Mouse (Mus musculus) intestine, embryonic 14.5 days (tissue): ENCODE measurements around the gene Hist1h3f. TPM values are rescaled to one million over a fixed set of nuclear protein-coding genes. Genes with fewer than 3 reads are reported as not detected.

Source experiments
- ATAC-seq: fragments of 200-750 bp; cut with Nextera tagmentation; replicated peaks from 2 replicates; pipeline ENCODE4 v1.8.0; 2017; ENCODE audit warnings: low read depth, moderate number of reproducible peaks, moderate TSS enrichment, moderate library complexity; ENCODE audit not compliant: low FRiP score, low TSS enrichment
- DNase-seq: peaks from one replicate; pipeline ENCODE4 v3.0.0-alpha.2; 2018; ENCODE audit warnings: low spot score
- H3K27ac ChIP-seq: fragments of 300-500 bp; sonication (generic); 2 replicates; pipeline ENCODE4 v1.5.1; 2014; ENCODE audit warnings: low read depth, mild to moderate bottlenecking, control low read depth
- H3K27me3 ChIP-seq: fragments of 300-500 bp; sonication (generic); replicated peaks from 2 replicates; pipeline ENCODE4 v1.6.1; 2014; ENCODE audit warnings: low read length, control low read depth; ENCODE audit not compliant: control insufficient read depth, insufficient read depth
- H3K36me3 ChIP-seq: fragments of 300-500 bp; sonication (generic); 2 replicates; pipeline ENCODE4 v1.6.1; 2014; ENCODE audit warnings: low read length, control low read depth; ENCODE audit not compliant: control insufficient read depth, insufficient read depth
- H3K4me1 ChIP-seq: fragments of 300-500 bp; sonication (generic); replicated peaks from 2 replicates; pipeline ENCODE4 v1.6.1; 2014; ENCODE audit warnings: low read length, control low read depth, mixed read lengths; ENCODE audit not compliant: control insufficient read depth, insufficient read depth
- H3K4me2 ChIP-seq: fragments of 300-500 bp; sonication (generic); 2 replicates; pipeline ENCODE4 v1.6.1; 2014; ENCODE audit warnings: low read length
- H3K4me3 ChIP-seq: fragments of 300-500 bp; sonication (generic); 2 replicates; pipeline ENCODE4 v1.5.1; 2014; ENCODE audit warnings: low read depth, low read length, control low read depth, mixed read lengths
- H3K9ac ChIP-seq: fragments of 300-500 bp; sonication (generic); 2 replicates; pipeline ENCODE4 v1.6.1; 2014; ENCODE audit warnings: mild to moderate bottlenecking, low read length
- H3K9me3 ChIP-seq: fragments of 300-500 bp; sonication (generic); 2 replicates; pipeline ENCODE4 v1.6.1; 2016; ENCODE audit warnings: low read length, control low read depth; ENCODE audit not compliant: control insufficient read depth
- WGBS: fragments of 180-500 bp; shearing (Covaris S2); extraction: QIAGEN DNeasy Blood & Tissue Kit; methylation state at CpG from one replicate; pipeline ENCODE4 v1.1.7; 2014; 5-methylcytosine and 5-hydroxymethylcytosine counted together
- polyA plus RNA-seq: library from polyadenylated mRNA; unstranded; fragments of >200 nt; fragmentation: Nextera tagmentation; extraction: Ambion mirVana; gene quantifications from 2 replicates; pipeline ENCODE4 v1.2.1, GENCODE M21; 2014

Hist1h3f gene
- polyA plus RNA-seq, result 1.1 and 1.2 TPM in 2 replicates

DNA sequence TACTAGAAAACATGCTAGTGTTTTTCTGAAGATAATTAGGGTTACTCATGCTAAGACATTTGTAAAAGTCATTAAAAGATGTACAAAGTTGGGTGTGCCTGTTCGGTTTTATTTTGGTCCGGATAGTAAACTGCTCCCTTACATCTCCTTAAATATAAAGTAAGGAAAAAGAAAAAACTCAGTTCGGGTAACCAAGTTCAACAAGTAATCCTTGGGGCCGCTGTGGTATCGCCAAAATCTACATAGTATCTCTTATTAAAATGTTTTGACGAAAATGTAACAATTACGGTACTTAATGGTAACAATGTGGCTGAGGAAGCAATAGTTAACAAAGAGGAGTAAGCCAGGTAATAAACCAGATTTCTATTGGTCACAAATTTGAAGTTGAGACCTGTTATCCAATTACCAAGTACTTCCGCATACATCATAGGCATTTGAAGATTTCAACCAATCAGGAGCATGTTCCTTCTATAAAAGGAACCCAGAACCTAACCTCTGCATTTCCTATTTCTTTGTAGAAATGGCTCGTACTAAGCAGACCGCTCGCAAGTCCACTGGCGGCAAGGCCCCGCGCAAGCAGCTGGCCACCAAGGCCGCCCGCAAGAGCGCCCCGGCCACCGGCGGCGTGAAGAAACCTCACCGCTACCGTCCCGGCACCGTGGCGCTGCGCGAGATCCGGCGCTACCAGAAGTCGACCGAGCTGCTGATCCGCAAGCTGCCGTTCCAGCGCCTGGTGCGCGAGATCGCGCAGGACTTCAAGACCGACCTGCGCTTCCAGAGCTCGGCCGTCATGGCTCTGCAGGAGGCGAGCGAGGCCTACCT is at the start of gene Hist1h3f:
Hist1h3f (plus strand) TSS at position 88 of the 822 bp plus-strand sequence.
- peak; percentile 91 for ATAC-seq
- under 1% methylated on average over 23 of the region's 45 CpGs for WGBS

DNA sequence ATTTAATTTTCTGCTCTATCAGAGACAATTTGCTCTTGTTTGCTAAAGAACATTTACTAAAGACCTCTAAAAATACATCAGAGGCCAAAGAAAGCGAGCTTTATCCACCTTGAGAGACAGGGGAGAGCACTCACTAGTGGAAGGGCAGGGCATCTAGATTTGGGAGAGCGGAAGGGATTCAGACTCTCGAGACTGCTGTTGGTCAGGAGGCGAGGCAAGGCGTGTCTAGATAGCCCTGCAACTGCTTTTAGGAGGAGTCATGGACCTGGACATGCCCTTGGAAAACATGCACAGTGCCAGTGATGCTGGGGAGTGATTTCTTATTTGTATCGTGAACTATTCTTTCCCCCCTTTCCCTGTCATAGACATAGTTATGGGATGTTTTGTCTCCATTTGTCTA is 48.3 kb upstream of the Hist1h3f start:
- peaks cover 22% of the 10 kb centered on the region for H3K4me1 ChIP-seq
- H3K27me3 ChIP-seq, result no peaks in the 10 kb centered on the region
- H3K4me2 ChIP-seq, result no peak overlapping the region
- H3K27ac ChIP-seq, result no peak overlapping the region
- 75% methylated on average over 6 of the region's 6 CpGs for WGBS
- H3K9ac ChIP-seq, result no peak overlapping the region
- no peak overlapping the region for H3K4me3 ChIP-seq
- H3K36me3 ChIP-seq, result no peaks in the 10 kb centered on the region
- no peaks in the 10 kb centered on the region for H3K9me3 ChIP-seq
- DNase-seq, result no peak
- ATAC-seq, result no peak

More for the DNA sequence above, at the start of gene Hist1h3f:
- DNase-seq, result peak; percentile 71
- no peaks in the 10 kb centered on the region for H3K9me3 ChIP-seq
- no peaks in the 10 kb centered on the region for H3K4me1 ChIP-seq
- H3K27me3 ChIP-seq, result no peaks in the 10 kb centered on the region
- H3K9ac ChIP-seq, result peak within 1 kb of the TSS; percentile 77
- peak within 1 kb of the TSS; percentile 98 for H3K27ac ChIP-seq
- peak within 1 kb of the TSS; percentile 53 for H3K4me3 ChIP-seq
- no peaks in the 10 kb centered on the region for H3K36me3 ChIP-seq
- peak within 1 kb of the TSS; percentile 94 for H3K4me2 ChIP-seq

DNA sequence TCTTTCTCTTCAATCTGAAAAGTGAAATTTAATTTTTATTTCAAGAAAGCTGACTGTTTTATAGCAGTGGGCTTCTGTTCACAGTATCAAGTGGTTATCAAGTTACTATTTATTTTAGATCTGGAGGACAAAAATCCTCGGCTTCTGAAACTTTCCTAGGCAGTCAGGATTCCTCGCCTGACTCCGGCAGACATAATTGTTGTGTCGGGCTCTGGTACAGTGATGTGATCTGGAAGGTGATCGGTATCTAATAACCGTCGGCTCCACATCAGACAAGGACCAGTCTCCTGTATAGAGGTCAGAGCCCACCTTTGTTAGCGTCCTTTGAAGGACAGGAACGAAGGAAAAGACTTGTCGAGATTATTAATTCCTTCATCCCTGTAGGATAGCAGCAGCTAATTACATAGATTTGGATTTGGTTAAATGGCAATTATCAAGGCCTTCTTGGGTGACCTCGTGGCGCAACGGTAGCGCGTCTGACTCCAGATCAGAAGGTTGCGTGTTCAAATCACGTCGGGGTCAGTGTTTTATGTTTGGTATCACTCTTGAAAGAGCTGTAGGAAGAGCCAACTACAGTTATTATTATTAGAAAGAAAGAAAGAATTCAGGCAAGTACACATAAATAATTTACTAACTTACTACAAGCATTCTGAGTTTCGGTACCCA is 46.1 kb upstream of the Hist1h3f start:
- peak overlapping the region; percentile 50 for H3K4me2 ChIP-seq
- H3K4me3 ChIP-seq, result peak overlapping the region; percentile 28
- WGBS, result 10% methylated on average over 19 of the region's 19 CpGs
- no peaks in the 10 kb centered on the region for H3K9me3 ChIP-seq
- DNase-seq (peak; percentile 77), ATAC-seq (no peak)
- peaks cover 17% of the 10 kb centered on the region for H3K4me1 ChIP-seq
- no peak overlapping the region for H3K9ac ChIP-seq
- H3K27ac ChIP-seq, result no peak overlapping the region
- H3K27me3 ChIP-seq, result no peaks in the 10 kb centered on the region
- no peaks in the 10 kb centered on the region for H3K36me3 ChIP-seq

DNA sequence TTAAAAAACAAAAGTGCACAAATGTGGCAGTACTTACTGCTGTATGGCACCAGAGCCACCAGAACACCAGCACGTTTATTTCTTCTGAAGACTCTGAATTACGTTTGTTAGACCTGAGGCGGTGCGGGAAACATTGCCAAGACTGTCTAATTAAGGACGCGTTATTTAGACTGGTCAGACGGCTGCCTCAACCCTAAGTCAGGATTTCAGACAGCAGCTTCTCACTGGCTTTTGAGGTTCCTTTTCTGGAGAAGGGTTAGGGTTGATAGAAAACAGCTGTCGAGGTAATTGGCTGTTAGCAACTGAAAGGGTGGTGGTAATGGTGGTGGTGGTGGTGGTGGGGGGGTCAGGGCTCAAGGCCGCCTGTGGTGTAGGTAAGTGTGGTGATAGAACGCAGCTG is 45.2 kb upstream of the Hist1h3f start:
- Histone ChIP-seq H3K27me3 (no peaks in the 10 kb centered on the region), H3K4me2 (peak overlapping the region; percentile 50), H3K9ac (no peak overlapping the region), H3K9me3 (no peaks in the 10 kb centered on the region), H3K4me1 (peaks cover 21% of the 10 kb centered on the region), H3K36me3 (no peaks in the 10 kb centered on the region), H3K4me3 (peak overlapping the region; percentile 28), H3K27ac (no peak overlapping the region)
- DNase-seq (no peak), ATAC-seq (no peak)
- WGBS, result 7% methylated on average over 10 of the region's 10 CpGs

DNA sequence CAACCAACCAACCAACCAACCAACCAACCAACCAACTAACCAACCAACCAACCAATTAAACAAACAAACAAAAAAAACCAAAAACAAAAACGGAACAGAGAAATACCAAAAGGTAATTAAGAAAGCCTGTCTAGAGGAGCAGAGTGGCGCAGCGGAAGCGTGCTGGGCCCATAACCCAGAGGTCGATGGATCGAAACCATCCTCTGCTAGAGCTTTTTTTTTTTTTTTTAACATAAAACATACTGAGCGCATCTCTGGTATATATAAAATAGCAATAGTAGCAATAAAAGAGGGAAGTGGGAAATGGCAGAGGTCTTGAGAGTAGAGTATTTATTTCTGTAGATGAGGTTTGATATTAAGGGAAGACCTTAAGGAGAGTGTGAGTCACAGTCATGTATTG is 43.9 kb upstream of the Hist1h3f start:
- DNase-seq (no peak), ATAC-seq (no peak)
- no peak overlapping the region for H3K27ac ChIP-seq
- H3K4me3 ChIP-seq, result no peak overlapping the region
- H3K4me1 ChIP-seq, result peaks cover 21% of the 10 kb centered on the region
- WGBS, result 25% methylated on average over 7 of the region's 7 CpGs
- H3K9ac ChIP-seq, result no peak overlapping the region
- H3K4me2 ChIP-seq, result no peak overlapping the region
- no peaks in the 10 kb centered on the region for H3K27me3 ChIP-seq
- no peaks in the 10 kb centered on the region for H3K36me3 ChIP-seq
- no peaks in the 10 kb centered on the region for H3K9me3 ChIP-seq

DNA sequence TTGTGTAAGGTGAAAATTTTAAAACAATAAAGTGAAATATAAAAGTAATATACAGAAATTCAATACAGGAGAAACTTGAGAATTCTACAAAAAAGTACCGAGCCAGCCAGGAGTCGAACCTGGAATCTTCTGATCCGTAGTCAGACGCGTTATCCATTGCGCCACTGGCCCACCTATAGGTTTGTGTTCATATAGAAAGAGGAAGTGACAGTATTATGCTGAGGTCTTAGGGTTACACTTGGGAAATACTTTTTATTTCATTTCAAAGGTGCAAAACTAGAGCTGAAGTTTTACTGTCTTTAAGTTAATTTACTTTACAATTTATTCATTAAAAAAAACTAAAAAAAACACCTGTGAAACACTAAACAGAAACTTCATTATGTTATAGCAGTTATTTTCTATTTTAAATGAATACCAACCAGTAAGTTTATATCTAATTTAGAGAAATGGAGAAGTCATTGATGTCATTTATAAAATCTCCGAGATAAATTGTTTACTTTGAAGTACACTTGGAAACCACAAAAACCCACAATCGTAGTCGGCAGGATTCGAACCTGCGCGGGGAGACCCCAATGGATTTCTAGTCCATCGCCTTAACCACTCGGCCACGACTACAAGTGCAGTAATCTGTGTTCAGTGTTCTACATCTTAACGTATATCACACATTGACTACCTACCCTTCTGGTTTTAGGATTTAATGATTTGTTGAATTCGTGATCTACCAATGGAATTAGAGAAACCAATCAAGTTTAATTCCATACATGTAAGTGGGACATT is 43.2 kb upstream of the Hist1h3f start:
- H3K4me3 ChIP-seq, result no peak overlapping the region
- WGBS, result 10% methylated on average over 17 of the region's 17 CpGs
- peak overlapping the region; percentile 42 for H3K4me2 ChIP-seq
- DNase-seq (peak; percentile 87), ATAC-seq (peak; percentile 84)
- H3K9me3 ChIP-seq, result no peaks in the 10 kb centered on the region
- no peak overlapping the region for H3K9ac ChIP-seq
- H3K27me3 ChIP-seq, result no peaks in the 10 kb centered on the region
- no peak overlapping the region for H3K27ac ChIP-seq
- H3K36me3 ChIP-seq, result no peaks in the 10 kb centered on the region
- peaks cover 21% of the 10 kb centered on the region for H3K4me1 ChIP-seq

DNA sequence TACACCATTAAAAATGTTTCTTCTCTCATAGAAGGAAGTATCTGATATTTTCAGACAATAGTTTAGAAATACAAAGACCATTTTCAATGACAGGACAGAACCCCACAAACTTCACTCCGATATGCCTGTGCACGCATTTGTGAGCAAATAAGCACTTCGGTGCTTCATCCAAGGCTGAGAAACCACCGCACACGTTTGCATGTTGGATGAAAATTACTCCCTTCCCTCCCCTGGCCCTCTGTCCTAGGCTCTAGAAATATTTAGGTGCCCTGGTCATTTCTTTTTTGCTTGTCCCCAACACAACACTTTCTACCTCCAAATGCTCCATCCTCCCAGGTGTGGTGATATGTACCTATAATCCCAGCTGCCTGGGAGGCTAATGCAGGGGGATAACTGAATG is 42.3 kb upstream of the Hist1h3f start:
- no peak overlapping the region for H3K27ac ChIP-seq
- WGBS, result 27% methylated on average over 5 of the region's 5 CpGs
- H3K27me3 ChIP-seq, result no peaks in the 10 kb centered on the region
- H3K4me1 ChIP-seq, result peaks cover 28% of the 10 kb centered on the region
- DNase-seq (no peak), ATAC-seq (no peak)
- H3K36me3 ChIP-seq, result no peaks in the 10 kb centered on the region
- peak overlapping the region; percentile 42 for H3K4me2 ChIP-seq
- no peak overlapping the region for H3K9ac ChIP-seq
- no peak overlapping the region for H3K4me3 ChIP-seq
- no peaks in the 10 kb centered on the region for H3K9me3 ChIP-seq

DNA sequence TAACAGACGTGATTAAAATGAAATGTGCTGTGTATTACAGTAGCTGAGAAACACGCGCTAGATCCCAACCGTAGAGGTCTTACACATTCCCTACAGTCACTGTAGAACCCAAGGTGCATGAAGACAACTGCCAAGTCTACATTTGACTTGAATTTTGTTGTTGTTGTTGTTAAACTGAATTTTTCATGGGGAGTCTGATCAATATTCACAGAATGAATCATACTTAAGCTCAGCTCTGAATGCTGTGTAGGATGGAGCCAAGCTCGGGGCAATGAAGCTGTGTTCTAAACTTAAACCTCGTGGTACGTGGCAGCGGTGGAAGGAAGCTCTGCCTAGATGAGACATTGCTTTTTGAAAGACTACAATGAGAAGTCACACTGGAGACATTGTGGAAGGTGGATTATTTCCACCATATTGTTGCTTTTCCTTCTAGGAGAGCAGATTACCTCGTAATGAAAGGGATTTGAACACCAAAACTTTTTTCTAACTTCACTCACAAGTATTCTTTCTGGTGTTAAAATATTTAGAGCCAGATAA is 41.8 kb upstream of the Hist1h3f start:
- no peak for DNase-seq
- WGBS, result 42% methylated on average over 9 of the region's 9 CpGs
- Histone ChIP-seq H3K36me3 (no peaks in the 10 kb centered on the region), H3K4me3 (no peak overlapping the region), H3K4me1 (peaks cover 24% of the 10 kb centered on the region), H3K27ac (no peak overlapping the region), H3K4me2 (peak overlapping the region; percentile 42), H3K9me3 (no peaks in the 10 kb centered on the region), H3K9ac (no peak overlapping the region), H3K27me3 (no peaks in the 10 kb centered on the region)
- no peak for ATAC-seq
